Mouse (Mus musculus) forebrain, postnatal 0 days (tissue): ENCODE data around the gene Ppat. TPM values are rescaled to one million over a fixed set of nuclear protein-coding genes. Genes with fewer than 3 reads are reported as not detected.

ENCODE experiments used
- ATAC-seq: fragments of 200-750 bp; cut with Nextera tagmentation; 2 replicates; pipeline ENCODE4 v1.8.0; 2017; ENCODE audit warnings: mild to moderate bottlenecking, moderate library complexity
- DNase-seq: peaks from one replicate; pipeline ENCODE4 v3.0.0-alpha.2; 2015
- H3K27ac ChIP-seq: fragments of 300-500 bp; sonication (generic); 2 replicates; pipeline ENCODE4 v1.5.1; 2014; ENCODE audit warnings: low read depth, mild to moderate bottlenecking, antibody characterized with exemption, low read length, moderate library complexity, mixed read lengths
- H3K27me3 ChIP-seq: fragments of 300-500 bp; sonication (generic); 2 replicates; pipeline ENCODE4 v1.6.1; 2014; ENCODE audit warnings: mild to moderate bottlenecking, low read length, mixed read lengths; ENCODE audit not compliant: insufficient read depth
- H3K36me3 ChIP-seq: fragments of 300-500 bp; sonication (generic); 2 replicates; pipeline ENCODE4 v1.6.1; 2014; ENCODE audit warnings: mild to moderate bottlenecking, moderate library complexity; ENCODE audit not compliant: insufficient read depth
- H3K4me1 ChIP-seq: fragments of 300-500 bp; sonication (generic); 2 replicates; pipeline ENCODE4 v1.6.1; 2014; ENCODE audit warnings: antibody characterized with exemption; ENCODE audit not compliant: insufficient read depth
- H3K4me2 ChIP-seq: fragments of 300-500 bp; sonication (generic); 2 replicates; pipeline ENCODE4 v1.6.1; 2014; ENCODE audit warnings: low read depth, mild to moderate bottlenecking, moderate library complexity
- H3K4me3 ChIP-seq: fragments of 300-500 bp; sonication (generic); 2 replicates; pipeline ENCODE4 v1.5.1; 2014; ENCODE audit warnings: low read depth, low read length, mixed read lengths
- H3K9ac ChIP-seq: fragments of 300-500 bp; sonication (generic); 2 replicates; pipeline ENCODE4 v1.6.1; 2014; ENCODE audit warnings: mild to moderate bottlenecking
- H3K9me3 ChIP-seq: fragments of 300-500 bp; sonication (generic); 2 replicates; pipeline ENCODE4 v1.6.1; 2016; ENCODE audit warnings: low read length
- CTCF ChIP-seq: sonication (generic); IDR thresholded peaks from 2 replicates; pipeline ENCODE4 v1.5.1; 2016; ENCODE audit warnings: antibody characterized with exemption, control low read depth, low read depth
- WGBS: fragments of 180-500 bp; shearing (Covaris S2); extraction: QIAGEN DNeasy Blood & Tissue Kit; methylation state at CpG from one replicate; pipeline ENCODE4 v1.1.7; 2014; 5-methylcytosine and 5-hydroxymethylcytosine counted together
- polyA plus RNA-seq: library from polyadenylated mRNA; unstranded; fragments of >200 nt; fragmentation: Nextera tagmentation; extraction: Ambion mirVana; gene quantifications from 2 replicates; pipeline ENCODE4 v1.2.1, GENCODE M21; 2015
- total RNA-seq: library from RNA; depleted of rRNA; stranded (reverse); fragments of >200 nt; gene quantifications from 2 replicates; pipeline ENCODE4 v1.2.3, GENCODE M21; 2014; rRNA removed

Gene Ppat
- total RNA-seq, result 15.3 and 16.1 TPM in 2 replicates
- polyA plus RNA-seq, result 10.5 and 11.2 TPM in 2 replicates

DNA sequence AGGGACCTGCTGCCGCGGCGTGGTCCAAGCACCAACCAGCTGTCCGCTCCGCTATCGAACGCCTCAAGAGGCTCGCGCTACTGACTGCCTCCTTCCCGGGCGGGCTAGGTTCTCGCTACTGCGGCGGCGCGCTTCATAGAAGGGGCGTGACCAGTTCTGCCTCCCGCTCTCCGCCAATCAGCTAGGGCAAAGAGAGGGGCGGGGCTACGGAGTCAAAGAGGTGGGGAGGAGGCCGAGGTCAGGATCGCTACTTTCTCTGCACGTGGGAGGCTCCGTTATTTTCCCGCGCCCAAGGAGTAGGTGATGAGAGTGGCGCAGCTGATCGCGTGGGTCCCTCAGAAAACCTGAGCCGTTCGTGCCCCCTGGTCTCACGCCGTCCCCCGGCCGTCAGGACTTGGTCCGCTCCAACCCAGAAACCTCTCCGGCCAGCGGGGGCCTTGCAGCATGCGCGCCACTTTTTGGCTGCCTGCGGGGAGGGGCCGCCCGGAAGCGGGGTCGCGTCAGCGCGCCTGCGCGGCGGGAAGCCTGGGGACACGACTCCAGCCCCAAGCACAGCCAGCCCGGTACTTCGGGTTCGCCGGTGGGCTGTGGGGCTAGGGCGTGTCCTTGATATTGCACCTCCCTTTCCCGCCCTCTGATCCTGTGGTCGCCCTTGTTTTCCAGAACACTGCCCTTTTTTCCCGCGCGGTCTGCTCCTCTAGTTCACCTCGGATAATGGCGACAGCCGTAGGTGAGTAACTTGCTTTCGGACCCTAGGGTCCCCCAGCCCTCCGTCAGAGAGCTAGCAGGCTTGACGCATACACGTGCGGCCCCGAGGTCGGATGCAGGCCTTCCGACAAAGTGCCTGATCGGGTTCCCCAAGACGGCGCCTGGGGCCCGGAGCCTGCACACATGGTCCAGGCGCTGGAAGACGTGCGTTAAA is at the start of gene Ppat, which contains the start of gene Paics:
Gene Ppat (minus strand): TSS at position 473 of the 922 bp plus-strand sequence.
Gene Paics (plus strand): TSS at position 202 of the 922 bp plus-strand sequence.
- Histone ChIP-seq H3K9ac (peak within 1 kb of the TSS; percentile 62), H3K4me2 (peak within 1 kb of the TSS; percentile 86), H3K9me3 (no peaks in the 10 kb centered on the region), H3K4me1 (peaks cover 14% of the 10 kb centered on the region), H3K27me3 (no peaks in the 10 kb centered on the region), H3K36me3 (peaks cover 1% of the 10 kb centered on the region; the same call in 1 of the 2 replicates), H3K27ac (peak within 1 kb of the TSS; percentile 88), H3K4me3 (peak within 1 kb of the TSS; percentile 69)
- no peak for TF ChIP-seq CTCF
- WGBS, result under 1% methylated on average over 81 of the region's 81 CpGs
- peak; percentile 98 for DNase-seq
- peak; percentile 97 for ATAC-seq

DNA sequence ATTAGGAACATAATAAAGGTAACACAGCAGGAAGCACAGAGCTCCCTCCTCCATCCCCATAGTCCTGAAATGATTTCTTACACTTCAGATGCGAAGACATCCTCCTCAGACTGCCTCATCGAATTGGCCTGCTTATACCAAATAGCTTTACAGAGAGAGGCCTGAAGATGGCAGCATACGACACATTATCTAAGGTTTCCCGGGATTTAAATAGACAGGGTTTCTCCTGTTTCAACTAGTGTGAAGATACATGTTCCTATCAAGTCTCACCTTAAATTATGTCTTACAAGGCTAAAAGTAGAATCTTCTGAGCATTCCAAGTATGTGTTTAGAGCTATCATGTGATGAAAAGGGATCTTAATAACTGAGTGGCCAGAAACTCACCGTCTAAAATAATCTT is 47.0 kb upstream of the Ppat start:
- WGBS, result 40% methylated on average over 5 of the region's 5 CpGs
- Histone ChIP-seq H3K27ac (no peak overlapping the region), H3K4me1 (no peaks in the 10 kb centered on the region), H3K27me3 (no peaks in the 10 kb centered on the region), H3K36me3 (peaks cover 64% of the 10 kb centered on the region), H3K4me2 (no peak overlapping the region), H3K9ac (no peak overlapping the region), H3K4me3 (no peak overlapping the region), H3K9me3 (no peaks in the 10 kb centered on the region)
- ATAC-seq (peak; percentile 86), DNase-seq (peak; percentile 87)
- peak; percentile 78 for TF ChIP-seq CTCF

GRCm38 (mm10) chr5:76993174-76993814 is 41.9 kb upstream of the Ppat start:
- TF ChIP-seq CTCF, result no peak
- Histone ChIP-seq H3K4me2 (no peak overlapping the region), H3K9ac (no peak overlapping the region), H3K4me3 (no peak overlapping the region), H3K27me3 (no peaks in the 10 kb centered on the region), H3K4me1 (no peaks in the 10 kb centered on the region), H3K9me3 (no peaks in the 10 kb centered on the region), H3K36me3 (peaks cover 77% of the 10 kb centered on the region), H3K27ac (no peak overlapping the region)
- ATAC-seq (no peak), DNase-seq (no peak)
- 93% methylated on average over 5 of the region's 5 CpGs for WGBS

- ATAC-seq (no peak), DNase-seq (no peak)
- Histone ChIP-seq H3K27me3 (no peaks in the 10 kb centered on the region), H3K9ac (no peak overlapping the region), H3K4me1 (no peaks in the 10 kb centered on the region), H3K9me3 (no peaks in the 10 kb centered on the region), H3K36me3 (peaks cover 70% of the 10 kb centered on the region), H3K4me2 (no peak overlapping the region), H3K27ac (no peak overlapping the region), H3K4me3 (no peak overlapping the region)
- WGBS, result 88% methylated on average over 3 of the region's 3 CpGs
- TF ChIP-seq CTCF, result no peak
Observed at GRCm38 (mm10) chr5:76990789-76991188, 39.4 kb upstream of the Ppat start.

DNA sequence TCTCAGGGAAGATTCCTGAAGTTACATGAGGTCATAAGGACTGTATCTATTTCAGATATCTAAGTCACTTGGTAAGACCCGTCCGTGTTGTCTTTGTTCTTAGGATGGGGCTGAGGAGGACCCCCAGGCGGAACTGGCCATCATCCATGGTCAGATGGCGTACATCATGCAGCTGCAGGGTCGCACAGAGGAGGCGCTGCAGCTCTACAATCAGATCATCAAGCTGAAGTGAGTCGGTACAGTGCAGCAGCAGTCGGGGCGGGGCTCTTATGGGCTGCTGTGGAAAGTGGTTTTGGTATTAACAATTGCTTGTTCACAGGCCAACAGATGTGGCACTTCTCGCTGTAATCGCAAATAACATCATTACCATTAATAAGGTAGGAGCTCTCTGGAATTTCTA is 32.6 kb upstream of the Ppat start:
- ATAC-seq (no peak), DNase-seq (no peak)
- Histone ChIP-seq H3K9ac (no peak overlapping the region), H3K9me3 (no peaks in the 10 kb centered on the region), H3K27me3 (no peaks in the 10 kb centered on the region), H3K4me3 (no peak overlapping the region), H3K36me3 (peaks cover 67% of the 10 kb centered on the region), H3K27ac (no peak overlapping the region), H3K4me2 (no peak overlapping the region), H3K4me1 (no peaks in the 10 kb centered on the region)
- TF ChIP-seq CTCF, result no peak
- WGBS, result 93% methylated on average over 11 of the region's 11 CpGs

GRCm38 (mm10) chr5:76975736-76976135 is 24.4 kb upstream of the Ppat start:
- Histone ChIP-seq H3K4me1 (no peaks in the 10 kb centered on the region; the same call in 1 of the 2 replicates), H3K4me2 (peak overlapping the region; percentile 55), H3K4me3 (peak overlapping the region; percentile 94; the same call in 1 of the 2 replicates), H3K27ac (no peak overlapping the region), H3K36me3 (peaks cover 33% of the 10 kb centered on the region), H3K27me3 (no peaks in the 10 kb centered on the region), H3K9me3 (no peaks in the 10 kb centered on the region), H3K9ac (no peak overlapping the region)
- no peak for DNase-seq
- no peak for TF ChIP-seq CTCF
- WGBS, result 83% methylated on average over 8 of the region's 8 CpGs
- ATAC-seq, result no peak
